In genomic region chr9:71675799-71676414, GRCm38 (mm10) we compare ENCODE assay signal across 10 mouse cellular contexts.
DNase-seq lines count a peak whose midpoint lies in the region; ATAC-seq lines count a peak whose summit lies in the region.
"Had no signal": no experiment of that assay in that cellular context is flagged by ENCODE, and none has a peak within 500 bp of the region (broad histone marks: within the 10 kb centered on the region; RNA-seq: fewer than 3 reads in every experiment).

No protein-coding gene starts in this region.

- peaks cover 40% of the 10 kb centered on the region for H3K4me1 ChIP-seq in heart, embryonic 15.5 days (replicated peaks)
- peaks cover 15% of the 10 kb centered on the region for H3K4me1 ChIP-seq in embryonic facial prominence, embryonic 14.5 days (ENCODE audit: control insufficient read depth, insufficient read depth, low read length)
- H3K4me1 ChIP-seq: megakaryocyte, embryonic 14.5 days had no signal

- H3K27me3 ChIP-seq in heart, embryonic 15.5 days: no peaks in the 10 kb centered on the region
- no peaks in the 10 kb centered on the region for H3K27me3 ChIP-seq in embryonic facial prominence, embryonic 14.5 days (replicated peaks; ENCODE audit: control insufficient read depth, insufficient read depth, low read length)

- no peaks in the 10 kb centered on the region for H3K9me3 ChIP-seq in heart, embryonic 15.5 days (replicated peaks)
- H3K9me3 ChIP-seq in embryonic facial prominence, embryonic 14.5 days (ENCODE audit: control insufficient read depth, low read length): no peaks in the 10 kb centered on the region

- peaks cover 5% of the 10 kb centered on the region; the same call in 1 of the 2 replicates for H3K36me3 ChIP-seq in heart, embryonic 15.5 days
- no peaks in the 10 kb centered on the region for H3K36me3 ChIP-seq in embryonic facial prominence, embryonic 14.5 days (ENCODE audit: control insufficient read depth, insufficient read depth, low read length)

- ATAC-seq in heart, embryonic 15.5 days (replicated peaks; ENCODE audit: insufficient number of reproducible peaks, insufficient read depth, low FRiP score, low read depth): no peak
- ATAC-seq in embryonic facial prominence, embryonic 14.5 days (ENCODE audit: low read depth): 0 out of 2 replicates have a peak, but pooled peaks have one; percentile 35
- no peak for ATAC-seq in CD4-positive, CD25-positive, alpha-beta regulatory T cell, adult 4 months

- H3K27ac ChIP-seq in heart, embryonic 15.5 days: peak overlapping the region; percentile 73
- H3K27ac ChIP-seq in embryonic facial prominence, embryonic 14.5 days (replicated peaks; ENCODE audit: low read depth, low read length): no peak overlapping the region

- no peak for DNase-seq in heart, adult 18-20 months
- DNase-seq in layer of hippocampus, postnatal 14 days (ENCODE audit: low spot score in 2 of 2): peak; percentile 5 to 16
- no peak for DNase-seq in layer of hippocampus, adult 9-10 months (ENCODE audit: low spot score)
- DNase-seq in Muller cell, postnatal 12 days (ENCODE audit: inconsistent ontology term): peak; percentile 36
- DNase-seq in embryonic facial prominence, embryonic 14.5 days (ENCODE audit: low spot score): peak; percentile 39
- DNase-seq: gastrocnemius, postnatal 10 days; thymus, adult 18-20 months had no signal

- H3K4me2 ChIP-seq in heart, embryonic 15.5 days: no peak overlapping the region
- H3K4me2 ChIP-seq in embryonic facial prominence, embryonic 14.5 days (ENCODE audit: low read depth, low read length): no peak overlapping the region

- H3K9ac ChIP-seq in heart, embryonic 15.5 days: no peak overlapping the region; the same call in 1 of the 2 replicates
- H3K9ac ChIP-seq in embryonic facial prominence, embryonic 14.5 days (ENCODE audit: low read depth, low read length): no peak overlapping the region; the same call in 1 of the 2 replicates

- no peak overlapping the region for H3K4me3 ChIP-seq in heart, embryonic 15.5 days
- no peak overlapping the region for H3K4me3 ChIP-seq in embryonic facial prominence, embryonic 14.5 days (ENCODE audit: low read depth, low read length)
- H3K4me3 ChIP-seq: megakaryocyte, embryonic 14.5 days had no signal

- 60% methylated on average over 3 of the region's 3 CpGs for WGBS in heart, embryonic 15.5 days
- WGBS in embryonic facial prominence, embryonic 14.5 days: 51% methylated on average over 3 of the region's 3 CpGs

Comparison
In these comparisons a context has a peak if more than half of its experiments do, and no peak if none do; other contexts are left out.
1. DNase-seq: peak in layer of hippocampus, postnatal 14 days (2 of 2), Muller cell, postnatal 12 days (single experiment) and embryonic facial prominence, embryonic 14.5 days (single experiment); none in heart, adult 18-20 months (0 of 2) and layer of hippocampus, adult 9-10 months (single experiment).